Mouse (Mus musculus) adrenal gland, adult 18-20 months (tissue): Measurements from ENCODE around the gene Kdm6a. TPM values are rescaled to one million over a fixed set of nuclear protein-coding genes. Genes with fewer than 3 reads are reported as not detected.

ENCODE experiments used
- total RNA-seq, 2 experiments: library from RNA; stranded (reverse); gene quantifications; 1 replicate in 1 of 2; 2 replicates in 1 of 2; pipeline ENCODE4 v1.2.3; 2021

The Kdm6a gene
- total RNA-seq, 2 experiments from 2014 or later, result 26.7 to 55.5 TPM

Other genes starting within 250 kb of the Kdm6a start
- not detected for gene Dusp21, start 16.7 kb upstream of the Kdm6a start, total RNA-seq